Mouse (Mus musculus) embryonic facial prominence, embryonic 12.5 days (tissue): ENCODE data around the gene Vwa8. TPM values are rescaled to one million over a fixed set of nuclear protein-coding genes. Genes with fewer than 3 reads are reported as not detected.

Experiments
- ATAC-seq: fragments of 200-750 bp; cut with Nextera tagmentation; 2 replicates; pipeline ENCODE4 v1.8.0; 2017; ENCODE audit not compliant: insufficient number of reproducible peaks, insufficient read depth, low FRiP score, low TSS enrichment
- H3K27ac ChIP-seq: fragments of 300-500 bp; sonication (generic); 2 replicates; pipeline ENCODE4 v1.5.1; 2016; ENCODE audit warnings: mild to moderate bottlenecking
- H3K27me3 ChIP-seq: fragments of 300-500 bp; sonication (generic); 2 replicates; pipeline ENCODE4 v1.6.1; 2016; ENCODE audit warnings: mild to moderate bottlenecking, moderate library complexity
- H3K36me3 ChIP-seq: fragments of 300-500 bp; sonication (generic); 2 replicates; pipeline ENCODE4 v1.6.1; 2016; ENCODE audit warnings: mild to moderate bottlenecking
- H3K4me1 ChIP-seq: fragments of 300-500 bp; sonication (generic); 2 replicates; pipeline ENCODE4 v1.6.1; 2016
- H3K4me2 ChIP-seq: fragments of 300-500 bp; sonication (generic); replicated peaks from 2 replicates; pipeline ENCODE4 v1.6.1; 2016; ENCODE audit warnings: mild to moderate bottlenecking, moderate library complexity
- H3K4me3 ChIP-seq: fragments of 300-500 bp; sonication (generic); 2 replicates; pipeline ENCODE4 v1.5.1; 2016; ENCODE audit warnings: mild to moderate bottlenecking
- H3K9ac ChIP-seq: fragments of 300-500 bp; sonication (generic); 2 replicates; pipeline ENCODE4 v1.6.1; 2016; ENCODE audit warnings: mild to moderate bottlenecking, moderate library complexity
- H3K9me3 ChIP-seq: fragments of 300-500 bp; sonication (generic); 2 replicates; pipeline ENCODE4 v1.6.1; 2016; ENCODE audit warnings: mild to moderate bottlenecking, moderate library complexity
- WGBS: fragments of 180-500 bp; shearing (Covaris S2); methylation state at CpG from one replicate; pipeline ENCODE4 v1.1.7; 2016; 5-methylcytosine and 5-hydroxymethylcytosine counted together
- polyA plus RNA-seq: library from polyadenylated mRNA; unstranded; fragments of >200 nt; fragmentation: Nextera tagmentation; extraction: Ambion mirVana; gene quantifications from 2 replicates; pipeline ENCODE4 v1.2.1, GENCODE M21; 2016

The Vwa8 gene
- polyA plus RNA-seq, 1 experiment from 2014 or later = 10.6 TPM

GRCm38 (mm10) chr14:78932094-78932493 lies 83.2 kb downstream of the Vwa8 start:
- Histone ChIP-seq H3K9ac (no peak overlapping the region), H3K27me3 (no peaks in the 10 kb centered on the region), H3K9me3 (no peaks in the 10 kb centered on the region), H3K36me3 (no peaks in the 10 kb centered on the region), H3K4me3 (no peak overlapping the region), H3K27ac (no peak overlapping the region), H3K4me2 (no peak overlapping the region), H3K4me1 (0 out of 2 replicates have a peak, but pooled peaks cover 2% of the 10 kb centered on the region)
- WGBS = 63% methylated on average over 2 of the region's 2 CpGs
- ATAC-seq = no peak

DNA sequence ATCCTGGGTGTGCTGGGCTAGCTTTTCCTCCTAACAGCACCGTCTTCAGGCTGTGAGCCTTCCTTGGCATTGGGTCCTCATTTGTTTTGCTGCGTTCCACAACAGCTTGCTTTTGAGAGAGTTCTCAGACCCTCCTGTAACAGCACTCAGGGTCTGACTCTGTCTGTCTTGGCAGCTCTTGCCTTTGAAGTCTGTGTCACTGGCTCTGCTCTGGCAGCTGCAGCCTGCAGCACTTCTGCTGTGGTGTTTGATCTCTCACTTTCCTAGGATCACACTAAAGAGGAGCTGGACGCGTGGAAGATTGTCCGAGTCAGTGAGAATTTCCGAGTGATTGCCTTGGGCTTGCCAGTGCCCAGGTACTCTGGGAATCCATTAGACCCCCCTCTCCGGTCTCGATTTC lies 84.5 kb downstream of the Vwa8 start:
- Histone ChIP-seq H3K4me2 (no peak overlapping the region), H3K36me3 (no peaks in the 10 kb centered on the region), H3K4me3 (no peak overlapping the region), H3K4me1 (0 out of 2 replicates have a peak, but pooled peaks cover 2% of the 10 kb centered on the region), H3K9ac (no peak overlapping the region), H3K27me3 (no peaks in the 10 kb centered on the region), H3K27ac (no peak overlapping the region), H3K9me3 (no peaks in the 10 kb centered on the region)
- WGBS = 70% methylated on average over 8 of the region's 8 CpGs
- ATAC-seq = no peak

DNA sequence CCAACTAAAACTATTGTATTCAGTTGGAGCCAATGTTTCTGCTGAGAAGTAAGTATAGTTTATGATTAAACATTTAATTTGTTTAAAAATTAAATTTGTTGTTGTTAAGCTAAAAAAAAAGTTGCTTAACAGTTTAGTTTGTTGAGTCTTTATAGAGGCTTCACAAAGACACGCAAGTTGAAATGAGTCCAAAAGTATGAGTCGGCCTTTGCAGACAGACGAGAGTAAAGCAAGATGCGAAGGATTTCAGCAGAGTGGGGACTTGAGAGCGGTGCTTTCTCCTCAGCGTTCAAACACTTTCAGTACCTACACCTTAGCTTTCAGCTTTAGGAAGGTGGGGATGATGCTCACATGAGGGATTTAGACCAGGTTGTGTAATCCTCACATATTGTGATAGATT lies 85.7 kb downstream of the Vwa8 start:
- H3K9ac ChIP-seq = no peak overlapping the region
- H3K4me2 ChIP-seq = no peak overlapping the region
- no peaks in the 10 kb centered on the region for H3K36me3 ChIP-seq
- H3K4me3 ChIP-seq = no peak overlapping the region
- no peak for ATAC-seq
- 92% methylated on average over 6 of the region's 6 CpGs for WGBS
- H3K4me1 ChIP-seq = 0 out of 2 replicates have a peak, but pooled peaks cover 2% of the 10 kb centered on the region
- H3K27ac ChIP-seq = no peak overlapping the region
- no peaks in the 10 kb centered on the region for H3K27me3 ChIP-seq
- H3K9me3 ChIP-seq = no peaks in the 10 kb centered on the region

GRCm38 (mm10) chr14:78935796-78936195 lies 86.9 kb downstream of the Vwa8 start:
- Histone ChIP-seq H3K4me1 (0 out of 2 replicates have a peak, but pooled peaks cover 2% of the 10 kb centered on the region), H3K4me3 (no peak overlapping the region), H3K27ac (no peak overlapping the region), H3K27me3 (no peaks in the 10 kb centered on the region), H3K36me3 (no peaks in the 10 kb centered on the region), H3K9ac (no peak overlapping the region), H3K4me2 (no peak overlapping the region), H3K9me3 (no peaks in the 10 kb centered on the region)
- no peak for ATAC-seq
- 48% methylated on average over 3 of the region's 3 CpGs for WGBS

- Histone ChIP-seq H3K27me3 (no peaks in the 10 kb centered on the region), H3K4me1 (no peaks in the 10 kb centered on the region), H3K4me3 (no peak overlapping the region), H3K9ac (no peak overlapping the region), H3K36me3 (no peaks in the 10 kb centered on the region), H3K9me3 (no peaks in the 10 kb centered on the region), H3K27ac (no peak overlapping the region), H3K4me2 (no peak overlapping the region)
- 81% methylated on average over 11 of the region's 11 CpGs for WGBS
- no peak for ATAC-seq
These were observed 93.1 kb downstream of the Vwa8 start for GRCm38 (mm10) chr14:78941741-78942475.

- no peak for ATAC-seq
- Histone ChIP-seq H3K27me3 (no peaks in the 10 kb centered on the region), H3K9me3 (no peaks in the 10 kb centered on the region), H3K9ac (no peak overlapping the region), H3K4me3 (no peak overlapping the region), H3K4me2 (no peak overlapping the region), H3K36me3 (no peaks in the 10 kb centered on the region), H3K4me1 (no peaks in the 10 kb centered on the region), H3K27ac (no peak overlapping the region)
- 73% methylated on average over 2 of the region's 2 CpGs for WGBS
These were observed 106.9 kb downstream of the Vwa8 start for GRCm38 (mm10) chr14:78955745-78956144.

DNA sequence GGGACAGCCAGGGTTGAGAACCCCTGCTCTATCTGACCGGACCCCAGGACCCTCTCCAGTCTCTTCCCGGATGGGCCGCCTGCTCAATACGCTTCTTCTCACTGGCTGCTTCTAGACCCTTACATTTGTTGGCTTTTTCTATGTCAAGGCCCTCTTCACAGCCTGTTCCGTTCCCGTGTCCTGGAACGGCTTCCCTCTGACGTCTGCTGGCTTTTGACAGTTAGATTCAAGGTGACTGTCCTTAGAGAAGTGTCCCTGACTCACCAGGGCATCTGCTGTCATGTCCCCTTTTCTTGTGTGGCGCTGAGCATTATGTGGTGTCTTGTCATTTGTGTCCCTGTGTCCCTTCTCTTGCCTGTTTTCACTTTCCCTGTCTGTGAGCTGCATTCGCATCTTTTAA lies 121.8 kb downstream of the Vwa8 start:
- Histone ChIP-seq H3K27me3 (no peaks in the 10 kb centered on the region), H3K9me3 (no peaks in the 10 kb centered on the region), H3K4me3 (no peak overlapping the region), H3K36me3 (no peaks in the 10 kb centered on the region), H3K4me1 (no peaks in the 10 kb centered on the region), H3K9ac (no peak overlapping the region), H3K4me2 (no peak overlapping the region), H3K27ac (no peak overlapping the region)
- no peak for ATAC-seq
- WGBS = 94% methylated on average over 10 of the region's 10 CpGs

DNA sequence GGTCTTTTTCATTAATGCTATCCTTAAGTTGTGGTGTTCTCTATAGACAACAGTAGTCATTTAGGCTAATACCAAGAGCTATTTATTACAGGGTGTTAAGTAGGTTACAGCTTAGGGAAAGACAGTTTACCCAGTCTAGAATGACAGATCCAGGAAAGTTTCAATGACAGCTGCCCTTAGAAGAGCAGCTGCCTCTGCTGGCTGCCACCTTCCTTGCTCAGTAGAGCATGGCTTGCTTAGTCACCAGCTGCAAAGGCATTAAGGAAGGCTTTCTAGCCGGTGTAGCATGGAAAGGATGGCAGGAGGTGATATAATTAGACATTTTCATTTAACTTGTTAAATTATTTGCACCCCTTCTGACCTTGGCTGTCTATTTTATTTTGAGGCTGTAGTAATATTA lies 123.6 kb downstream of the Vwa8 start:
- ATAC-seq = no peak
- Histone ChIP-seq H3K27me3 (no peaks in the 10 kb centered on the region), H3K4me1 (no peaks in the 10 kb centered on the region), H3K36me3 (no peaks in the 10 kb centered on the region), H3K9me3 (no peaks in the 10 kb centered on the region), H3K4me3 (no peak overlapping the region), H3K27ac (no peak overlapping the region), H3K9ac (no peak overlapping the region), H3K4me2 (no peak overlapping the region)
- 62% methylated on average over 1 of the region's 1 CpGs for WGBS

DNA sequence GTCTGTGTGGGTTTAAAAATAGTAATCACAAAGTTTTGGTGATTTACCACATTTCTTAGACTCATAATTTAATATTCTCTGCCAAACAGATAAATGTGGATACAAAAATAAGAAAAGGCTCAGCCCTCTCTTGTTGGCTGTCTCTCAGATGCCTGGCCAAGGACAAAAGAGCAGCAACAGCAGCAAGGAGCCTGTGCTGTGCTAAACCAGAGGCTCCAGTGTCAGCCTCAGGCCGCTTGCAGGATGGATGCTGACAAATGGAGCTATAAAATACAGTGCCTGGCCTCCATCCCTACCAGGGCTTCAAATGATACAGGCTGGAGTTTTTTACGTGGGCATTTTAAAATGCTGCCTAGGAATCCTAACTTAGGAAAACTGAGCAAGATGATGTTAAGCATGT lies 134.3 kb downstream of the Vwa8 start:
- Histone ChIP-seq H3K4me3 (no peak overlapping the region), H3K9ac (no peak overlapping the region), H3K27ac (no peak overlapping the region), H3K4me1 (no peaks in the 10 kb centered on the region), H3K4me2 (no peak overlapping the region), H3K27me3 (no peaks in the 10 kb centered on the region), H3K9me3 (no peaks in the 10 kb centered on the region), H3K36me3 (no peaks in the 10 kb centered on the region)
- WGBS = 69% methylated on average over 2 of the region's 2 CpGs
- no peak for ATAC-seq

- ATAC-seq = no peak
- H3K9ac ChIP-seq = no peak overlapping the region
- no peak overlapping the region for H3K4me3 ChIP-seq
- no peak overlapping the region for H3K4me2 ChIP-seq
- H3K27me3 ChIP-seq = no peaks in the 10 kb centered on the region
- 63% methylated on average over 2 of the region's 2 CpGs for WGBS
- no peak overlapping the region for H3K27ac ChIP-seq
- no peaks in the 10 kb centered on the region for H3K4me1 ChIP-seq
- no peaks in the 10 kb centered on the region for H3K36me3 ChIP-seq
- no peaks in the 10 kb centered on the region for H3K9me3 ChIP-seq
These were observed 135.4 kb downstream of the Vwa8 start for GRCm38 (mm10) chr14:78984296-78984695.

GRCm38 (mm10) chr14:78987543-78987942 lies 138.7 kb downstream of the Vwa8 start:
- H3K4me2 ChIP-seq = no peak overlapping the region
- no peaks in the 10 kb centered on the region for H3K4me1 ChIP-seq
- no peak overlapping the region for H3K9ac ChIP-seq
- WGBS = 83% methylated on average over 8 of the region's 8 CpGs
- no peak overlapping the region for H3K27ac ChIP-seq
- H3K9me3 ChIP-seq = no peaks in the 10 kb centered on the region
- no peaks in the 10 kb centered on the region for H3K27me3 ChIP-seq
- H3K4me3 ChIP-seq = no peak overlapping the region
- no peak for ATAC-seq
- no peaks in the 10 kb centered on the region for H3K36me3 ChIP-seq

GRCm38 (mm10) chr14:78992456-78992855 lies 143.6 kb downstream of the Vwa8 start:
- ATAC-seq = no peak
- H3K4me3 ChIP-seq = no peak overlapping the region
- H3K27me3 ChIP-seq = no peaks in the 10 kb centered on the region
- H3K9ac ChIP-seq = no peak overlapping the region
- H3K9me3 ChIP-seq = no peaks in the 10 kb centered on the region
- 76% methylated on average over 4 of the region's 4 CpGs for WGBS
- H3K36me3 ChIP-seq = no peaks in the 10 kb centered on the region
- H3K4me2 ChIP-seq = no peak overlapping the region
- H3K27ac ChIP-seq = no peak overlapping the region
- no peaks in the 10 kb centered on the region for H3K4me1 ChIP-seq
